Mouse (Mus musculus): ENCODE results near the gene Gm8104. TPM values are rescaled to one million over a fixed set of nuclear protein-coding genes. Genes with fewer than 3 reads are reported as not detected.
"Not testable (repeated sequence)": the region's sequence is repeated elsewhere in the genome, so short reads cannot be mapped to it uniquely, and the experiment has no call there.

The Gm8104 gene
- polyA plus RNA-seq (2015; fragmentation: Nextera tagmentation; extraction: Ambion mirVana): 0.13 and 0.20 TPM in 2 replicates

DNA sequence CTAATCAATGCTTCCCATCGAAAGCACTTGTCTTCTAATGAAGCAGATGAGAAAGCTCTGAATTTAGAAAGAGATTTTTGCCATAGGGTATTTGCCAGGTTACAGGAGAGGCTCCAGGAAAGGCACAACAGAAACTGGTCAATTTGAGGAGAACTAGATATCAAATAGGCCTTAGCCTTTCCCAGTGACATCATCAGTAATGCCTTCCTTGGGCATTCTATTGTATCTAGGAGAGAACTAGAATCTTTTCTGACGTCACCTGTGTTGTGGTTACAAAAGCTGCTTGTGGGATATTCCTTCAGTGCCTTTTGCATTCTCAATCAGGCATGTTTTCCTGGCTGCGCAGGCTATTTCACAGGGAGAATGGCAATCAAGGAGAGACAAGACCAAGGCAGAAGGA lies at the start of gene Gm8104:
Gene Gm8104 (plus strand): TSS at position 301 of the 400 bp plus-strand sequence.
- not testable (repeated sequence) for H3K9me3 ChIP-seq (ENCODE audit: control insufficient read depth, low read length); ATAC-seq; H3K27me3 ChIP-seq (replicated peaks; ENCODE audit: control insufficient read depth, insufficient read depth, low read length); H3K4me1 ChIP-seq (ENCODE audit: control insufficient read depth, insufficient read depth, low read depth, low read length); H3K9ac ChIP-seq (ENCODE audit: low read depth, low read length); H3K4me2 ChIP-seq (ENCODE audit: low read length); H3K27ac ChIP-seq (ENCODE audit: low read depth, low read length); H3K4me3 ChIP-seq (ENCODE audit: low read length); H3K36me3 ChIP-seq (ENCODE audit: control insufficient read depth, insufficient read depth, low read length)
- WGBS: 81% methylated on average over 3 of the region's 3 CpGs

DNA sequence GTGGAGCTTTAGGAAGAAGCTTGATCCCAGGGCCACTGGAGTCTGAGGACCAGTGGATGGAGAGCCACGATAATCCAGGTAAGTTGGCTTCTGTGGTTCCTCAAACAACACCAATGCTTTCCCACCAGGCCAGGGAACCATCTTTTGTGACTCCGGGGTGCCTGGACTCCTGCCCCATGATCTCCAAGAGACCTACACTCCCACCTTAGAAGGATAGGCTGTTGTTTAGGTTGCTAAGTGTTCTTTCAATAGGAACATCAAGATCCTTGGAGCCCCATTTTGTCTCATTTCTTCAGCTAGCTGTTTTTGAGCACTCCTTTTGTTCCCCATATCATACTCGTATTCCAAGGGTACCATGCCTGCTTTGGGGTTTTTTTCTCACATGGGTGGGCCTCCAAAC lies 42.3 kb upstream of the Gm8104 start:
- not testable (repeated sequence) for H3K27ac ChIP-seq (ENCODE audit: low read depth, low read length); H3K27me3 ChIP-seq (replicated peaks; ENCODE audit: control insufficient read depth, insufficient read depth, low read length); H3K4me2 ChIP-seq (ENCODE audit: low read length); H3K4me1 ChIP-seq (ENCODE audit: control insufficient read depth, insufficient read depth, low read depth, low read length); H3K9ac ChIP-seq (ENCODE audit: low read depth, low read length); H3K36me3 ChIP-seq (ENCODE audit: control insufficient read depth, insufficient read depth, low read length); ATAC-seq; H3K4me3 ChIP-seq (ENCODE audit: low read length); H3K9me3 ChIP-seq (ENCODE audit: control insufficient read depth, low read length)
- 84% methylated on average over 3 of the region's 3 CpGs for WGBS

GRCm38 (mm10) chr14:43060179-43060578 lies 40.2 kb upstream of the Gm8104 start:
- ATAC-seq; H3K9me3 ChIP-seq (ENCODE audit: control insufficient read depth, low read length); H3K4me3 ChIP-seq (ENCODE audit: low read length); H3K27me3 ChIP-seq (replicated peaks; ENCODE audit: control insufficient read depth, insufficient read depth, low read length); H3K4me1 ChIP-seq (ENCODE audit: control insufficient read depth, insufficient read depth, low read depth, low read length); H3K36me3 ChIP-seq (ENCODE audit: control insufficient read depth, insufficient read depth, low read length); H3K27ac ChIP-seq (ENCODE audit: low read depth, low read length); H3K4me2 ChIP-seq (ENCODE audit: low read length); H3K9ac ChIP-seq (ENCODE audit: low read depth, low read length): not testable (repeated sequence)
- WGBS: 74% methylated on average over 4 of the region's 4 CpGs

GRCm38 (mm10) chr14:43076543-43076942 lies 23.9 kb upstream of the Gm8104 start, which contains the start of gene Gm8094:
Gene Gm8094 (minus strand): TSS chr14:43076643.
- WGBS: 94% methylated on average over 2 of the region's 2 CpGs
- H3K36me3 ChIP-seq (ENCODE audit: control insufficient read depth, insufficient read depth, low read length); H3K9me3 ChIP-seq (ENCODE audit: control insufficient read depth, low read length); H3K4me2 ChIP-seq (ENCODE audit: low read length); H3K9ac ChIP-seq (ENCODE audit: low read depth, low read length); H3K4me3 ChIP-seq (ENCODE audit: low read length); ATAC-seq; H3K4me1 ChIP-seq (ENCODE audit: control insufficient read depth, insufficient read depth, low read depth, low read length); H3K27ac ChIP-seq (ENCODE audit: low read depth, low read length); H3K27me3 ChIP-seq (replicated peaks; ENCODE audit: control insufficient read depth, insufficient read depth, low read length): not testable (repeated sequence)

DNA sequence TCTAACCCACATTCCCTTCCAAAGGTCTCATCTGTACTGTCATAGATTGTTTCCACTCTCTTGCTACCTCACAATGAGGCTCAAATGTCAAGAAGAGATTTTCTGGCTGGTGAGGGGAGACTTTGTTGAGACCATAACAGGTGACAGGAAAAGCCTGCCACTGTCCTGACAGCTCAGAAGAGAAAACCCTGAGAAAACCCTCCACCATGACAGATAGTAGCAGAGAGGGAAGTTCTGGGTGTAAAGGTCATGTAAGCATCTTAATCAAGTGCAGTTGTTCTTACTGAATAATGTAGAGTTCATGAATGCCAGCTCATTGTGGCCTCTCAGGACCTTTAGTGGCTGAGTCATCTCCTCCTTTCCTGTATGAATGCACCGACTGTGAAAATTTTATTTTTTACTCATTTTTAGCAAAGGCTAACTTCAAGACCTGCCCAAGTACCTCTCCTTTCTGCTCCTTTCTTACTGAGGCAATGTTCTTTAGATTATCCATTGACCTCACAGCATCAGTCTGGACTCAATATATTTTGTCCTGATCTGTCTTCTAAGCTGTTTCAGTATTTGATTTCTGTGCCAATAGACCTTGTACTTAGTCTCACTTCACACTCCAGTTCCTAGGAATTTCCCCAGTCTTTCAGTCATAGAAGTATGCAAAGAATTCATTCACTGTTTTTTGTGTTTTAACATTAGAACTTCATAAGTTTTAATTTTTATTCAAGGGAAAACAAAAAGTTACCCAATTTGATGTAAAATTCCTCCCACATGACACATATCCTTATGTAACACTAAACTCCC lies 15.3 kb upstream of the Gm8104 start:
- not testable (repeated sequence) for H3K4me3 ChIP-seq (ENCODE audit: low read length); H3K4me1 ChIP-seq (ENCODE audit: control insufficient read depth, insufficient read depth, low read depth, low read length); H3K9ac ChIP-seq (ENCODE audit: low read depth, low read length); H3K27ac ChIP-seq (ENCODE audit: low read depth, low read length); H3K9me3 ChIP-seq (ENCODE audit: control insufficient read depth, low read length); H3K27me3 ChIP-seq (replicated peaks; ENCODE audit: control insufficient read depth, insufficient read depth, low read length); H3K4me2 ChIP-seq (ENCODE audit: low read length); H3K36me3 ChIP-seq (ENCODE audit: control insufficient read depth, insufficient read depth, low read length); ATAC-seq
- WGBS: 75% methylated on average over 1 of the region's 1 CpGs

DNA sequence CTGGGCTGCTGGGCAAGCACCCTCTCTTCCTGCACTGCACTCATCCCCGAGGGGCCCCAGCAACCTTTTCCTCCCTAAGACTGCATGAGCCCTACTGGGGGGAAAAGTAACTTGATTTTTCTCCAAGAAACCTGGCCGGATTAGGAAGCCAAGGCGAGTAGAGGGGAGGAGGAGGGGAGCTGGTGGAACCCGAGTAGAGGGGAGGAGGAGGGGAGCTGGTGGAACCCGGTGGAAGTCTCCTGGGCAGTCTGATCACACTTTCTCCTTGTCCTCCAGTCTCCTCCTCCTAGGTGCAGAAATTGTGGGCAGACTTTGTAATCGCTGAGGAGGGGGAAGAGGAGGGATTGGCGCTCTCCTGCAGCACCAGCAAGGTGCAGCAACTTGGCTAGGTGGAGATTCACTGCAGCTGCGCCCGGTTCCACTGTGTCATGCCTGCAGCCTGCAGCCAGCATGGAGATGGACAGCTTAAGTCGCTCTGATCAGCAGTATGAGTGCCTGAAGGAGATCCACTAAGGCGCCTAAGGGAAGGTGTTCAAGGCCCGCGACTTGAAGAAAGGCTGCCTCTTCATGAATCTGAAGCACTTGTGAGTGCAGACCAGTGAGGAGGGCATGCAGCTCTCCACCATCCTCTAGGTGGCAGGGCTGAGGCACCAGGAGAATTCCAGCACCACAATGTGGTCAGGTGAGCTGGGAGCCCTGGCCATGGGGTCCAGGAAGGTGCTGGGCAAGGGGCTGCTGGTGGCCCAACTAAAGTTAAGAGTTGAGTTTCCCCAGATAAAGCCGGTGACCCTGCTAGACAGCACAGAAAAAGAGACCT lies 11.1 kb upstream of the Gm8104 start:
- 30% methylated on average over 1 of the region's 14 CpGs for WGBS
- H3K9me3 ChIP-seq (ENCODE audit: control insufficient read depth, low read length); H3K27me3 ChIP-seq (replicated peaks; ENCODE audit: control insufficient read depth, insufficient read depth, low read length); H3K27ac ChIP-seq (ENCODE audit: low read depth, low read length); H3K4me3 ChIP-seq (ENCODE audit: low read length); H3K4me2 ChIP-seq (ENCODE audit: low read length); H3K9ac ChIP-seq (ENCODE audit: low read depth, low read length); H3K4me1 ChIP-seq (ENCODE audit: control insufficient read depth, insufficient read depth, low read depth, low read length); H3K36me3 ChIP-seq (ENCODE audit: control insufficient read depth, insufficient read depth, low read length): not testable (repeated sequence)
- peak; percentile 52 for ATAC-seq

DNA sequence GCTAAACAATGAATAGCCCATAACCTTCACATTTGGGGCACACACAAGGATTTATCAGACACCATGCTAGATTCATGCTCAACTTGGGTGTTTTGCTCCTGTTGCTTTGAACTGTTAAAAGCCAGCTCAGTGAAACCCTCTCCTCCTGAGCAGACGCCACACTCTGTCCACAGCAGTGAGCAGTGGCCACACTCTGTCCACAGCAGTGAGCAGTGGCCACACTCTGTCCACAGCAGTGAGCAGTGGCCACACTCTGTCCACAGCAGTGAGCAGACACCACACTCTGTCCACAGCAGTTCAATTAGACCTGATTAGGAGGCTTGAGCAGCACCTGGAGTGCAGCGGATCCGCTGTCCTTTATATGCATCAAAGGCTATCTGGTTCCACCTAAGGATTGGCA lies 19.3 kb downstream of the Gm8104 start:
- WGBS: 67% methylated on average over 1 of the region's 3 CpGs
- not testable (repeated sequence) for H3K4me2 ChIP-seq (ENCODE audit: low read length); H3K9ac ChIP-seq (ENCODE audit: low read depth, low read length); H3K4me3 ChIP-seq (ENCODE audit: low read length); ATAC-seq; H3K27me3 ChIP-seq (replicated peaks; ENCODE audit: control insufficient read depth, insufficient read depth, low read length); H3K27ac ChIP-seq (ENCODE audit: low read depth, low read length); H3K4me1 ChIP-seq (ENCODE audit: control insufficient read depth, insufficient read depth, low read depth, low read length); H3K9me3 ChIP-seq (ENCODE audit: control insufficient read depth, low read length); H3K36me3 ChIP-seq (ENCODE audit: control insufficient read depth, insufficient read depth, low read length)

DNA sequence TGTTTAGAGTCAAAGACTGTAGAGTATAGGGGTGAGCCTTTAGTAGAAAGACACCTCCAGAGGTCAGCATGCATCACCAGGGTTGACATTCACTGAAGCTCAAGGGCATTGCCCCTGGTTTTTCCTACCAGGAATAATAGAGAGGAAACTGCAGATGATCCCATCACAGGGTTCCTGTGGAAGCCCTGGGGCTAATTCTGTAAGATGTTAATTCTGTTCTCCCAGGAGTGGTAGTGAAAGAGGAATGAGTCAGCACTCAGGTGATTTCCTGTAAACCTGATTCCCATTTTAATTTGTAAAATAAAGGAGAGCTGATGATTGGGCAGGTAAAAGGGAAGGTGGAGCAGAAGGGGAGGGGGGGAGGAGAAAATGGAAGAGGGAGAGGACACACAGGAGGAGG lies 25.9 kb downstream of the Gm8104 start:
- H3K9me3 ChIP-seq (ENCODE audit: control insufficient read depth, low read length); H3K36me3 ChIP-seq (ENCODE audit: control insufficient read depth, insufficient read depth, low read length); H3K4me3 ChIP-seq (ENCODE audit: low read length); H3K27ac ChIP-seq (ENCODE audit: low read depth, low read length); H3K4me2 ChIP-seq (ENCODE audit: low read length); ATAC-seq; H3K27me3 ChIP-seq (replicated peaks; ENCODE audit: control insufficient read depth, insufficient read depth, low read length); H3K9ac ChIP-seq (ENCODE audit: low read depth, low read length); H3K4me1 ChIP-seq (ENCODE audit: control insufficient read depth, insufficient read depth, low read depth, low read length): not testable (repeated sequence)

Measured in hindbrain, embryonic 16.5 days (tissue).